Mouse (Mus musculus): ENCODE measurements around the gene Pfdn6. TPM values are rescaled to one million over a fixed set of nuclear protein-coding genes. Genes with fewer than 3 reads are reported as not detected.
"Not testable (repeated sequence)": the region's sequence is repeated elsewhere in the genome, so short reads cannot be mapped to it uniquely, and the experiment has no call there.

Pfdn6 gene
- polyA plus RNA-seq, 1 experiment, result 130 TPM

- DNase-seq (ENCODE audit: extremely low spot score in 1 of 2, low spot score in 1 of 2), result no peak
Observed at GRCm38 (mm10) chr17:33916847-33917655, 23.1 kb downstream of the Pfdn6 start.

DNA sequence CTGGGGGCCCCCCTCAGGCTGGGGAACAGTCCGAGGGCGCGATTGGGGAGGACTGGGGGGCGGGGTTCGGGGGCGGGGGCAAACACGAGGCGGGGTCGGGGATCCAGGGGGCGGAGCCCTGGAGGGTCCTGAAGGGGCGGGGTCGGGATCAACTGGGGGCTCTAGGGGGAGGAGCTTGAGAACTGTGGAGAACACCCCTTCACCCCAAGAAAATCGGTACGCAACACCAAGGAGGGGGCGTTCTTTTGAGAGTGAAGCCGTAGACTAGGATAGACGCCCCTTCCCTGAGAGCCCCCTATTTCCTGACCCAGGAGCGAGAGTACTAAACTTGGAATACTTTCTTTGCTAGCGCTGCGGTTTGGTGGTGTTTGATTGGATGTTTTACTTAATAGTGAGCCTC is 23.8 kb downstream of the Pfdn6 start:
- DNase-seq (ENCODE audit: extremely low spot score in 1 of 2, low spot score in 1 of 2), result peak in 1 of 2 experiments; percentile 33

DNA sequence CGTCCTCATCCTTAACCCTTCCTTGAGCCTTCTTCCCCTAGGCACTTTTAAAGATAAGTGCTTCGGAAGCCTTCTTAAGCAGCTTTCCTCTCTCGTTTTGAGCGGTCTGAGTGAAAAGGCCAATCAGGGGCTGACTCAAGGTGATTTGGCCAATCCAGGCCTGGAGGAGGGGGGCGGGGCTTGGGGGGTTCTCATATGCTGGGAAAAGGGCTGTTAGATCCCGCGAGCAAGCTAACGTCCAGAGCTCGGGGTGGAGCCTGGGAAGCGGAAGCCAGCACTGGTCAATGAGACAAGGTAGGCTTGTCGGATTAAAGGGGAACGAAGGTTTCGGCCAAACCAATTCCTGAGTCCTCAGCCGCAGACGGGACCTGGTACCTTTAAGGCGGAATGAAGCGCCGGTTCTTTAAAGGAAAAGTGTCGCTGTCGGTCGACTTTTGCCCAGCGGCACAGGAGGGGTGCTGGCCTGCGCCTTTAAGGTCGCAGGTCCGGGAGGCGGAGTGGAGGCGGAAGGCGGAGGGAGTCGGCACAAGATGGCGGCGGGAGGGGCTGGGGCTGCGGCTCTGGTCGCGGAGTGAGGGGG is 24.4 kb downstream of the Pfdn6 start, which contains the start of the genes Tapbp and Zbtb22:
TSS of gene Tapbp (plus strand) at position 229 of the 580 bp plus-strand sequence.
TSS of gene Zbtb22 (plus strand) at position 234 of the 580 bp plus-strand sequence.
- peak; percentile 97 to 98 for DNase-seq (ENCODE audit: extremely low spot score in 1 of 2, low spot score in 1 of 2)

DNA sequence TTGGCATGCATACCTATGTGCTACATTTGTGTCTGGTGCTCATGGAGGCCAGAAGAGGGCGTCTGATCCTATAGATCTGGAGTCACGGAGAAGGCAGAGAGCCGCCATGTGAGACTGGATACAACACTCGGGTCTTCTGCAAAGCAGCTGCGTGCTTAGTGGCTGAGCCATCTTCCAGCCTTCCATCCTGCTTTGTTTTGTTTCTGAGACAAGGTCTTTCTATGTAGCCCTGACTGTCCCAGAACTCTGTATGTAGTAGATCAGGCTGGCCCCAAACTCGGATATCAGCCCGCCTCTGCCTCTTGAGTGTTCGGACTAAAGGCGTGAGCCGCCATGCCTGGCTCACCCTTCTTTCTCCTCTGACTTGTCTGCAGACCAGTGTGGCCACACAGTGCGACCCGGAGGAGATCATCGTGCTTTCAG is 25.2 kb downstream of the Pfdn6 start:
- DNase-seq (ENCODE audit: extremely low spot score in 1 of 2, low spot score in 1 of 2), result no peak

GRCm38 (mm10) chr17:33913905-33914304 is 26.2 kb downstream of the Pfdn6 start:
- DNase-seq (ENCODE audit: extremely low spot score in 1 of 2, low spot score in 1 of 2), result no peak

DNA sequence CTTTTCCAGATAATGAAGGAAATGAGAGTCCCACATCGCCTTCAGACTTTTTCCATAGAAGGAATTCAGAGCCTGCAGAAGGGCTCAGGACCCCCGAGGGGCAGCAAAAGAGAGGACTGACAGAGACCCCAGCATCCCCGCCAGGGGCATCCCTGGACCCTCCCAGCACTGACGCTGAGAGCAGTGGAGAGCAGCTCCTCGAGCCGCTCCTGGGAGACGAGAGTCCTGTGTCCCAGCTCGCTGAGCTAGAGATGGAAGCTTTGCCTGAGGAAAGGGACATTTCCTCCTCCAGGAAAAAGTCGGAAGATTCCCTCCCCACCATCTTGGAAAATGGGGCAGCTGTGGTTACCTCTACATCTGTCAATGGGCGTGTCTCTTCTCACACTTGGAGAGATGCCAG is 26.9 kb downstream of the Pfdn6 start:
- no peak for DNase-seq (ENCODE audit: extremely low spot score in 1 of 2, low spot score in 1 of 2)

DNA sequence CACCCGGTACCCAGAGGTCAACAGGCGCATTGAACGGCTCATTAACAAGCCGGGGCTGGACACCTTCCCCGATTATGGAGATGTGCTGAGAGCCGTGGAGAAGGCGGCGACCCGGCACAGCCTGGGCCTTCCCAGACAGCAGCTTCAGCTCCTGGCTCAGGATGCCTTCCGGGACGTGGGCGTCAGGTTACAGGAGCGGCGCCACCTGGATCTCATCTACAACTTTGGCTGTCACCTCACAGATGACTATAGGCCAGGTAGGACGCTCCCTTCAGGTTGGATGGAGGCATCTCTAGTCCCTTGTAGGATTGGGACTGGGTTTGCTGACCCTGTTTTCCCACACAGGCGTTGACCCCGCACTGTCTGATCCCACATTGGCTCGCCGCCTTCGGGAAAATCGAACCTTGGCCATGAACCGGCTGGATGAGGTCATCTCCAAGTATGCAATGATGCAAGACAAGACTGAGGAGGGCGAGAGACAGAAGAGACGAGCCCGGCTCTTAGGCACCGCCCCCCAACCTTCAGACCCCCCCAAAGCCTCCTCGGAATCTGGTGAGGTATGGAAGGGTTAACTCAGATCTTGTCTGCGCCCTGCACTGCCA is 28.2 kb downstream of the Pfdn6 start:
- no peak for DNase-seq (ENCODE audit: extremely low spot score in 1 of 2, low spot score in 1 of 2)

GRCm38 (mm10) chr17:33911052-33911812 is 28.9 kb downstream of the Pfdn6 start:
- DNase-seq (ENCODE audit: extremely low spot score in 1 of 2, low spot score in 1 of 2), result no peak

DNA sequence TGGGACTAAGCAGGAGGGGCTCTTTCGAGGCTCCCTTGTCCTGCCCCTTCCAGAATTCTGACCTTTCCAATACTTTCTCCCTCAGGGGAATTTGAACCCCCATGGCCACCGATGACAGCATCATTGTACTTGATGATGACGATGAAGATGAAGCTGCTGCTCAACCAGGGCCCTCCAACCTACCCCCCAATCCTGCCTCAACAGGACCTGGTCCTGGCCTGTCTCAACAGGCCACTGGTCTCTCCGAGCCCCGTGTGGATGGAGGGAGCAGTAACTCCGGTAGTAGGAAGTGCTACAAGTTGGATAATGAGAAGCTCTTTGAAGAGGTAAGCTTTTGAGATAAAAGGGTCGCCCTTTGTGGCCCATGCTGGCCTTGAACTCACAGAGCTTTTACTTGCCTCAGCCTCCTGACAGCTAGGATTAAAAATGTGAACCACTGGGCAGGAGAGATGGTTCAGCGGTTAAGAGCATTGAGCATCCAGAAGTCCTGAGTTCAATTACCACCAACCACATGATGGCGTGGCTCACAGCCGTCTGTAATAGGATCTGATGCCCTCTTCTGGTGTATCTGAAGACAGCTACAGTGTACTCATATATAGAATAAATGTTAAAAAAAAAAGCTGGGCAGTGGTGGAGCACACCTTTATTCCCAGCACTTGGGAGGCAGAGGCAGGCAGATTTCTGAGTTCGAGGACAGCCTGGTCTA is 29.6 kb downstream of the Pfdn6 start:
- no peak for DNase-seq (ENCODE audit: extremely low spot score in 1 of 2, low spot score in 1 of 2)

GRCm38 (mm10) chr17:33909869-33910250 is 30.3 kb downstream of the Pfdn6 start:
- DNase-seq (ENCODE audit: extremely low spot score in 1 of 2, low spot score in 1 of 2), result peak in 1 of 2 experiments; percentile 46

DNA sequence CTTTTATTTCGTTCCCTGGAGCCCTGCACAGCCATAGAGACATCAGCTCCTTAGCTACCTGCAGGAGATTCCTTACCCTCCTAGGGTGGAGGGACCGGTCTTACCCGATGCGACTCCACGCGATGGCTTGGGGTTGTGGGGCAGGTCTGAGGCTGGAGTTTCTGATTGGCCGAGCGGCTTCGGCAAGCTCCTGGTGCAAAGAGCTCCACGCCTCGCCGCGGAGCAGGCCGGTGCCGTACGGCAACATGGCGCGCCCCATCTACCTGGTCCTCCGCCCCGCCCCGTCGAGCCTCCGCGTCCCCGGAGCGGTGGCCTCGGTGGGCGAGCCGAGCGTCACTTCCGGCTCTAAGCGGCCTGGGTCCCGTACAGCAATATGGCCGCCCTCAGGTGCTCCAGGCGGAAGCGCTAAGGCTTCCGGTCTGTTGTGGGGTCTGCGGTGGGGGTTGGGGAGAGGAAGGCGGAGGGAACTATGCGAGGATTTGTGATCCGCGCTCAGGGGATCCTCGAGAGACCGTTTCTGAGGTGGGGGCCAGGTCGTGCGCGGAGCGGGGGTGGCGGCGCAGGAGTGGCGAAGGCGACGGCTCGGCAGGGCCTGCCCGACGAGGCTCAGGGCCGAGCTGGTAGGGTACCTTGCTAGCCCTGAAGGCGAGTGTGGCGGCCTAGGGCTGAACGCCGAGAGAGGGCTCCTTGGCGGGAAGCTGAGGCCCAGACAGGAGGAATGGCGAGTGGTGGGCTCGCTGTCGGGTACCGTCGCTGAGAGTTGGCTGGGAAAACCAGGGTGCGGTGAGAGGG is 30.9 kb downstream of the Pfdn6 start, which contains the start of gene Daxx:
TSS of gene Daxx (plus strand) at position 338 of the 792 bp plus-strand sequence.
- peak; percentile 97 to 98 for DNase-seq (ENCODE audit: extremely low spot score in 1 of 2, low spot score in 1 of 2)

DNA sequence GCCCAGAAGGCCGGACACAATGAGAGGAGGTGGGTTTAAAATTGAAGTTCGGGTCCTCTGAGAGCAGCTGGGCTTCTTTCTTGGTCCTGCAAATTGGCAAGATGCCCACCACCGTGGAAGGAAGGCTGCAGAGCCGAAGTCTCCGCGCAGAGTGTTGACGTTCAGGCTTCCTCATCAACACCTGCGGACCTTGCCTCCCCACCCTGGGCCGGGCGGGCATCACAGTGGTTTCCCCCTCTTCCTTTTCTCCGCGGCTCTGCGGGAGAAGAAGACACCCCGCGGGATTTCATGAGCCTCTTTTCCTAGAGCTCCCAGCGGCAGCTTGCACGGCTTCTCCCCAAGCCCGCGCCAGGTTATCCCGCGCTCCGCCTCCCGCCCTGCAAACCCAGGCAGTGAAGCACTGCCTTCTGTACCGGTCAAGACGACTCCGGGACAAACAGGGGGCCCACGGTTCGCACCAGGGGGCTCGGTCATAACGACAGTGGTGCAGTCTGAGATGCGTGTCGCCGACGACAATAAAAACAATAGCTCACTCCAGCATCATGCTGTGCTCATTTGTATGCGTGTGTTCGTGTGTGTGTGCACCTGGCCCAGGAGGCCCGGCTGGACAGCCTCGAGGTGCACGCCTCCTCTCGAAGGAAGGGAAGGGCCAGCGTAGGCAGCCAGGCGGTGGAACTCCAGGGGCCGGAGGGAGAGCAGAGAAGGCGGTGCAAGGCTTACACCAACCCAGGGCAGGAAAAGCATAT is 31.6 kb downstream of the Pfdn6 start:
- DNase-seq (ENCODE audit: extremely low spot score in 1 of 2, low spot score in 1 of 2), result peak in 1 of 2 experiments; percentile 50

- DNase-seq (ENCODE audit: extremely low spot score in 1 of 2, low spot score in 1 of 2), result not testable (repeated sequence)
Observed at GRCm38 (mm10) chr17:33904835-33905234, 35.3 kb downstream of the Pfdn6 start, which contains the start of gene Platr17. Gene Platr17 (plus strand): TSS chr17:33905135.

GRCm38 (mm10) chr17:33903911-33904651 is 36.1 kb downstream of the Pfdn6 start:
- DNase-seq (ENCODE audit: extremely low spot score in 1 of 2, low spot score in 1 of 2), result not testable (repeated sequence)

DNA sequence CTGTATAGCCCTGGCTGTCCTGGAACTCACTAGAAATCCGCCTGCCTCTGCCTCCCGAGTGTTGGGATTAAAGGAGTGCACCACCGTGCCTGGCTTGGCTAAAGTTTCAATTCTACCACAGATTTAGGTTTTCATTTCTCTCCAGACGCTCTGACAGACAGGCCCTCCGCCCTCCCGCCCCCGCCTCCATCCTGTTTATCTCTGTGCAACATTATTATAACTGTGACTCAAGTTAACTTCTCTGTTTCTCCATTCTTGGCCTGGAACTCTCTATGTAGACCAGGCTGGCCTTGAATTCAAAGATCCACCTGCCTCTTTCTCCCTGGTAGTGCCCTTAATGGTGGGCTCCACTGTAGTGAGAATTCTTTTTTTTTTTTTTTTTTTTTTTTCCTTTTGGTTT is 37.7 kb downstream of the Pfdn6 start:
- no peak for DNase-seq (ENCODE audit: extremely low spot score in 1 of 2, low spot score in 1 of 2)

- DNase-seq (ENCODE audit: extremely low spot score in 1 of 2, low spot score in 1 of 2), result no peak
Observed at GRCm38 (mm10) chr17:33902079-33902478, 38.1 kb downstream of the Pfdn6 start.

DNA sequence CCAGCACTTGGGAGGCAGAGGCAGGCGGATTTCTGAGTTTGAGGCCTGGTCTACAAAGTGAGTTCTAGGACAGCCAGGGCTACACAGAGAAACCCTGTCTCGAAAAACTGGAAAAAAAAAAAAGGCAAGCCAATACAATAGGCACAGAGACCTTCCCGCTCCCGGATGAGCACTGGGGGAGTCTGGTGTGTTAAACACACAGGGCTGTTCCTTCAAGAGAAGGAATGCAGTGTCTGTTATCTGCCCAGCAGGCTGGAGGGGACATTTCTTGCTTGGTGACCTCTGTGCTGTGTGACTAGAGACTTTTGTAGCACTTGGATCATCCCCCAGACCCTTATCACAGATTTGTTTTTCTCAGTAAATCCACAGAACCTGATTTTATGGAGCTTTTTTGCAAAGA is 38.5 kb downstream of the Pfdn6 start:
- DNase-seq (ENCODE audit: extremely low spot score in 1 of 2, low spot score in 1 of 2), result no peak

- no peak for DNase-seq (ENCODE audit: extremely low spot score in 1 of 2, low spot score in 1 of 2)
Observed at GRCm38 (mm10) chr17:33900989-33901314, 39.2 kb downstream of the Pfdn6 start.

Measured in frontal cortex, adult 2 months (tissue).